In genomic region chr17:71997680-71998079, GRCm38 (mm10) we compare ENCODE assay signal across 14 mouse cellular contexts.
DNase-seq lines count a peak whose midpoint lies in the region; ATAC-seq and TF ChIP-seq lines count a peak whose summit lies in the region.
"Had no signal": no experiment of that assay in that cellular context is flagged by ENCODE, and none has a peak within 500 bp of the region (broad histone marks: within the 10 kb centered on the region; RNA-seq: fewer than 3 reads in every experiment).

No protein-coding gene starts in this region.

- TF ChIP-seq EP300 in heart, adult 2 months (IDR thresholded peaks at IDR 0.05; ENCODE audit: insufficient read depth, low read depth, low read length) = no peak

- no peak for TF ChIP-seq CTCF in heart, adult 2 months (IDR thresholded peaks at IDR 0.05)

- H3K36me3 ChIP-seq in heart, adult 2 months (ENCODE audit: control insufficient read depth, insufficient read depth, low read length) = no peaks in the 10 kb centered on the region
- H3K36me3 ChIP-seq: hindbrain, embryonic 15.5 days; neural tube, embryonic 15.5 days had no signal

- no peak overlapping the region for H3K9ac ChIP-seq in heart, adult 2 months (ENCODE audit: low read depth, low read length)
- H3K9ac ChIP-seq: hindbrain, embryonic 15.5 days; neural tube, embryonic 15.5 days had no signal

- 61% methylated on average over 3 of the region's 3 CpGs for WGBS in heart, adult 2 months

- no peaks in the 10 kb centered on the region for H3K79me2 ChIP-seq in heart, adult 2 months (replicated peaks; ENCODE audit: control insufficient read depth, insufficient read depth, low read length)

- H3K4me3 ChIP-seq in heart, adult 2 months = no peak overlapping the region
- H3K4me3 ChIP-seq: erythroblast, embryonic 14.5 days; hindbrain, embryonic 15.5 days; neural tube, embryonic 15.5 days had no signal

- intact Hi-C loops in heart, adult 2 months (cut with DNase I) = loop anchor here (5.0 kb wide), 1 partner anchor 45 kb away; no protein-coding TSS in a partner anchor
- intact Hi-C loops in gastrocnemius, postnatal 36 days (cut with DNase I) = no loop called here

- H3K4me1 ChIP-seq in heart, adult 2 months (ENCODE audit: control insufficient read depth, insufficient read depth, low read length) = no peaks in the 10 kb centered on the region
- H3K4me1 ChIP-seq: hindbrain, embryonic 15.5 days had no signal

- TF ChIP-seq POLR2A in heart, adult 2 months (IDR thresholded peaks at IDR 0.05; ENCODE audit: insufficient read depth, low read depth, low read length) = no peak

- ATAC-seq in inflammation-experienced regulatory T-cells, adult 6 months = no peak
- ATAC-seq: midbrain, embryonic 16.5 days had no signal

- no peaks in the 10 kb centered on the region for H3K27me3 ChIP-seq in heart, adult 2 months (ENCODE audit: control insufficient read depth, insufficient read depth, low read length)
- H3K27me3 ChIP-seq: hindbrain, embryonic 15.5 days; neural tube, embryonic 15.5 days had no signal

- peak; percentile 11 for DNase-seq in heart, postnatal 4 days
- DNase-seq in heart, adult 2 months = no peak
- peak; percentile 74 for DNase-seq in NIH3T3 (ENCODE audit: low read depth)
- DNase-seq in frontal cortex, postnatal 36 days (ENCODE audit: low spot score in 2 of 2) = peak; percentile 40 to 68
- peak; percentile 11 for DNase-seq in right cerebral cortex, postnatal 14 days
- DNase-seq in gastrocnemius, postnatal 36 days = no peak
- DNase-seq in gastrocnemius, postnatal 4 days (ENCODE audit: low spot score in 2 of 2) = no peak
- DNase-seq: spleen, adult 18-20 months had no signal

- H3K27ac ChIP-seq in heart, adult 2 months = no peak overlapping the region
- H3K27ac ChIP-seq: hindbrain, embryonic 15.5 days; kidney, postnatal 0 days; neural tube, embryonic 15.5 days had no signal

Comparison
In these comparisons a context has a peak if more than half of its experiments do, and no peak if none do; other contexts are left out.
1. DNase-seq: peak in heart, postnatal 4 days (single experiment), NIH3T3 (single experiment), frontal cortex, postnatal 36 days (2 of 2) and right cerebral cortex, postnatal 14 days (single experiment); none in heart, adult 2 months (0 of 2), gastrocnemius, postnatal 36 days (0 of 2) and gastrocnemius, postnatal 4 days (0 of 2).